Mouse (Mus musculus) G1E-ER4 (cell line): ENCODE data around the gene Meltf. TPM values are rescaled to one million over a fixed set of nuclear protein-coding genes. Genes with fewer than 3 reads are reported as not detected.

Source experiments
- GATA1 ChIP-seq: IDR thresholded peaks from one replicate; pipeline ENCODE4 v1.8.0; 2012; ENCODE audit warnings: low read length, inconsistent platforms
- polyA plus RNA-seq: library from polyadenylated mRNA; stranded (reverse); fragments of >175 nt; gene quantifications from 2 replicates; pipeline ENCODE4 v1.2.3, GENCODE M21; 2012

Gene Meltf
- polyA plus RNA-seq, 1 experiment: not detected

DNA sequence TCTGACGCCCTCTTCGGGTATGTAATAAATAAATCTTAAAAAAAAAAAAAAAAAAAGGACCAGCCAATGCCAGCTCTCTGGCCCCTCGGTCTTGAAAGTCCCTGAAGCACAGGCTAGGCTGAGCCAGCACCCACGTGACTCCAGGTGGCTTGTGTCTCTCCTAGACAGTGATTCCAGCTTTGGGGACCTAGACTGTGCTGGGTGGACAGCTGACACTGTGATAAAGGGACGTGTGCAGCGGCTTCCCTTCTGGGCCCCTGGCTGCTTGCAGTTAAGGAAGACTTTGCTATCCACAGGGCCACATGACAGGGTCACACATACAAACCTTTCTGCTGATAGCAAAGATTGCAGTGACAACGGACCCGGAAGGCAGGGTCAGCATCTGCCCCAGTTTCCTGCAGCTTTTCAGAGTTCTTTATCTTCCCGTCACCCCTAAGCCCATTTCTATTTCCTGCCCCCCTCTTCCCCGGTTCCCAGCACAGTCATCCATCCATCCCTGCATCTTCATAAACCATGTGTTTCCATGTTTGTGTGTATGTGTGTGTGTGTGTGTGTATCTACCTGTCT lies 31.8 kb downstream of the Meltf start:
- no peak for TF ChIP-seq GATA1

DNA sequence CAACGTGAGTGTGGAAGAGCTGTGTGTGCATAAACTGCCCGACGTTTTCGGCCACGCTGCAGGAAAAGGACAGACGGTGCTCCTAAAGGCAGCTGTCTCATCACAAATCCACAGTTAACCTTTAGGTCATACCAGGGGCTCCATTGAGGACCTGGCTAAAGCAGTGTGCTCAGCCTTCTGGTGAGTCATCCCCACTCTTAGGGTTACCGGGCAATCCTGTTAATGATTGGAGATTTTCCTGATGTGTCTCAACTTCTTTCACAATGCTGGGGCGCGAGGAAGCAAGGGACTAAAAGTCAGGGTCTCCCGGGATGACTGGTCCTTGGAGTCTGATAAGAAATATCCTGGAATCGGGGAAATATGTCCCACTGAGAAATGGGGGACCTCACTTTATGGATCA lies 39.2 kb downstream of the Meltf start:
- TF ChIP-seq GATA1: no peak

DNA sequence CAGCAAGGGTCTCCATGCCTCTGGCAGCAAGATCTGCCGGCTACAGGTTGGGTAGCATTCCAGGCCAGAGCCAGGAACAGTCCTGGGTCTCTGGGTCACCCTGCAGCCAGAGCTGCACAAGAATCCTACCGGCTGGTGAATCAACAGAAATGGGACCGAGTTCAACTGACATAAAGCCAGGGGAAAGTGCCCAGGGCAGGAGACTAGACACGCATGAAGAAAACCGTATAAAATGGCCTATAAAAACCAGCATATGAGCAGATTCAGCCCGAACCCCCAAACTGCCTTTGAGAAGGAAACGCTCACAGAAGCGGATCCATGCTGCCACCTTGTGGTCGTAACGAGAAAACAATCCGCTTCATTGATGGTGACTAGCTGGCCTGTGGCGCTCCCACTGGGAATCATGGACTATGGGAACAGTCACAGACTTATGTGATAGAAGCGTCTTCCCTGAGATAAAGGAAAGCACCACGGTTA lies 39.7 kb downstream of the Meltf start:
- TF ChIP-seq GATA1: no peak

DNA sequence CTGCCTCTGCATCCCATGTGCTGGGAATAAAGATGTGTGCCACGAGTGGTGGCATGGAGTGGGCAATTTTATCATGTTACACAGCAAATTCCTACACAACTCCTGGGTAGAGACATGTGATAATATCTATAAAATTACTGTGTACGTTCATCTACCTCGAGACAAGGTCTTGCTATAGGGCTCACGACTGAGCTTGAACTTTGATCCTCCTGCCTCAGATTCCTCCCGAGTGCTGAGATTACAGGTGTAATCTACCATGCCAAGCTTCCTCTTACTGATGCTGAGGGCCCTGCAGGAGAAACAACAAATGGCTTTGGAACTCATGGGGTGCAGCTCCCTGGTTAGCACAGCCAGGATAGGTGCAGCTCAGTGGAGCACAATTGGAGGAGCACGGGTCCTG lies 45.8 kb downstream of the Meltf start:
- no peak for TF ChIP-seq GATA1

DNA sequence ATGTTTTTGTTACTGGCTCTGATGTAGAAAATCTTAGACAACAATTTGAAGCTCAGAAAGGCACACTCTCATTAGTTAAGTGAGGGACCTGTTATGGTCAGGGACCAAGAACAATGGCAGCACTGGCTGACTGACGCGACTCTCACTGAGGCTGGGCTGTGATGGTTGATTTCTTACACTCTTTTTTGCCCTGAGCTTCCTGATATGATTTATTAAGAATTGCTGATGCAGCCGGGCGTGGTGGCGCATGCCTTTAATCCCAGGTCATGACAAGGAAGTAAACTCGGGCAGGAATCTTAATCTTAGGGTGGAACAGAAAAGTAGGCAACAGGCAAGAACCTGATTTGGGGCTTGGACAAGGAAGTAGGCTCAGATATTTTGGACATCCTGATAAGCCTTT lies 47.5 kb downstream of the Meltf start:
- TF ChIP-seq GATA1: no peak

DNA sequence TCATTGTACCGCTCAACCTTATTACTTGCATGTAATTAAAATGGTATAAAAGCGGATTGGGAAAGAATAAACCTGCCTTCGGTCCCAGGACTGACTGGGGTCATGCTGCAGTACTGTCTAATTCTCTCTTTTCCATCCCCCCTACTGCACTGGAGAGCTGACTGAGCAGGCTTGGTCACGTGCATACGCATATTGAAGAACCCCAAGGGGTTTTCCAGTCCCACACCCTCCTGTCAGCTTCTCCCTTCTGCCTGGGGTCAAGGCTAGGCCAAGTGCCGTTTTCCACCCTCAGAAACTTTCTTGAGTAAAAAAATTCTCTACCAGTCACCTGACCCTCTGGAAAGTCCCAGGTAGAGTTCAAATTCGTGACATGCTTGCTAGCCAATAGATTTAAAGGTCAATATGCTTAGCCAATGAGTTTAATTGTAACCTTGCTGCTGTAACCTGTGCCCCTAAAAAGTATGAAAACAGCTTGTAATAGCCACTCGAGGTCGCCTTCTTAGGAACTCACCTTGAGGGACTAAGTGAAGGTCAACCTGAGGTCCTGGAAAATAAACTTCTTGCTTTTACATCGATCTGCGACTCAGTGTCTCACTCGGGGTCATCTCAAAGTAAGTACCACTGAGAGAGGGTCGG lies 48.1 kb downstream of the Meltf start:
- TF ChIP-seq GATA1: no peak

DNA sequence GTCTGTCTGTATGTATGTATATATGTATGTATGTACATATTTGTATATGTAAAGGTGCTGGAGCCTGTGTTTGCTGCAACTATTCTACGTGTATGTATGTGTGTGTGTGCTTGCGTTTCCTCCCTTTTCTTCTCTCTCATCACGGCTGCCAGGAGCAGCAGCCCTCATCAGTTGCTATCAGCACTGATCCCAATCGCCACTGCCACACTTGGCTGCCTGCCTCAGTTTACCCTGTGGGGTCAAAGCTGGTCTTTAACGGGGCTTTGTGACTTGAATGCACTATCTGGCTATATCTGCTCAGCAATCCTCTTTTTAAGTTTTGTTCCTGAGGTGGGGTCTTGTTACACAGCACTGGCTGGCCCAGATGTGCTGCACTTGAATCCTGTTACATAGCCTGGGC lies 48.8 kb downstream of the Meltf start:
- TF ChIP-seq GATA1: no peak

DNA sequence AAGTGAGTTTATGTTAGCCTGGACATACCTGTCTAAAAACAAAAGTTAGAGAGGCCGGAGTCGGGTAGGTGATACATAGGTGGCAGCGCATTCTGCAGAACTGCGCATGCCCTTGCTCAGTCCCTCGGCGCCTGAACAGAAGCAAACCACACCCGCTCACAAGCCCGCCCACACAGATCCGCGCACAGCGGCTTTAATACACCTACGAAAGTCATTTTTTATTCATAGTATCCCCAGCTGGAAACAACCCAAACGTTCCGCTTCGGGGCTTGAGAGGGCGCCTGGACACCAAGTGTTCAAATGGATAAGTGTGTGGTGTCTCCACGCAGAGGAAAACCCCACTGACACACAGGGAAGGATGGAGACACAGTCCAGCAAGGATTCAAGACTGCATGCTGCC lies 52.7 kb downstream of the Meltf start:
- TF ChIP-seq GATA1: no peak

DNA sequence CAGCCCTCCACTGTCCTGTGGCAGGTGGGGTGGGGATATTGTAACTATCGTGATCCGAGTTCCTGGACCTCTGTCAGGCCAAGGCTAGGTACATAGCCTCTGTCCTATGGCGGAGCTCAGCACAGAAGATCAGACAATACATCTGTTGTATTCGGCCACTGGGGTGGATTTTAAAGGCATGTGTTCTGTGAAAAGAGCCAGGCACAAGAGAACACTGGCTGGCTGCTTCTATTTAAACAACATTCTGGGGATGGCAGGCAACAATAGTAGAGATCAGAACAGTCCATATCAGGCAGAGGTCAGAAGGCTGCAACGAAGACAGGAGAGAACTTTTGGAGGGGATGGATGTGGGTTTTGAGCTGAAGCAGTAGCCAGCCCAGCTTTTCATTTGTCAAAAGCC lies 53.6 kb downstream of the Meltf start:
- no peak for TF ChIP-seq GATA1

DNA sequence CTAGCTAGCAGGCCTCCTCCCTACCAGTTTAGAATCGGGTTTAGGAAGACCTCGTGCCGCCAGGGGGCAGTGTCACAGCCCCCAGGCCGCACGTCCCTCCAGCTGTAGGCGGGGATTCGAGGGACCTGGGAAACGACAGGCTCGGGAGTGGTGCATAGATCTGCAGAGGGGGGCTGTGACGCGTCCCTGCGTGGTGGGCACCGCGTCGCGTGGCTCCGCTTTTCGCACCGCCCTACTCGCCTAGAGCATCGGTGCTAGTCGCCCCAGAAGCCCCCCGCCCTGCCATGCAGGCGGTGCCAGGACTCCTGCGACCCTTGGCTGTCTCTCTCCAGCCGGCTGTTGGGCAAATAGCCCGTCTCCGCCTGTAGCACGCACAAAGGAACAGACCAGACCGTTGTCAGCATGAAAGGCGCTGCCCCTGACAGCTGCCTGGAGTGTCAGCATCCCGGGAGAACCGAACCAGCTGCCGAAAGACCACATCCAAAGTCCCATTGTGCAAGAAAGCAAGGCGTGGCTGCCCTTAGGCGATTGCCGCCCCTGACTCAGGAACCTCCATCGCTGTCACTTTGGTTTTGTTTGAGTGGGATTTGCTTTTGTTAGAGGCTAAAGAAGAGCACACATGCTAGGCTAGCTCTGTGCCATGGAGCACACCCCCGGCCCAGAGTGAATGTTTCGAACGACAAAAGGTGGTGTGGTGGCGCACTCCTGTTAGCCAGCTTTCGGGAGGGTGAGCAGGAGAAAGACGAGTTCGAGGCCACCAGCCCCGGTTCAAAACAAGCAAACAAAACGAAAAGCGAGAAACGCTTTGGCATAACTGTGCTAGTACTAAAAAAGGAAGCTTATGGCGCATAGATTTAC lies 54.5 kb downstream of the Meltf start:
- no peak for TF ChIP-seq GATA1

DNA sequence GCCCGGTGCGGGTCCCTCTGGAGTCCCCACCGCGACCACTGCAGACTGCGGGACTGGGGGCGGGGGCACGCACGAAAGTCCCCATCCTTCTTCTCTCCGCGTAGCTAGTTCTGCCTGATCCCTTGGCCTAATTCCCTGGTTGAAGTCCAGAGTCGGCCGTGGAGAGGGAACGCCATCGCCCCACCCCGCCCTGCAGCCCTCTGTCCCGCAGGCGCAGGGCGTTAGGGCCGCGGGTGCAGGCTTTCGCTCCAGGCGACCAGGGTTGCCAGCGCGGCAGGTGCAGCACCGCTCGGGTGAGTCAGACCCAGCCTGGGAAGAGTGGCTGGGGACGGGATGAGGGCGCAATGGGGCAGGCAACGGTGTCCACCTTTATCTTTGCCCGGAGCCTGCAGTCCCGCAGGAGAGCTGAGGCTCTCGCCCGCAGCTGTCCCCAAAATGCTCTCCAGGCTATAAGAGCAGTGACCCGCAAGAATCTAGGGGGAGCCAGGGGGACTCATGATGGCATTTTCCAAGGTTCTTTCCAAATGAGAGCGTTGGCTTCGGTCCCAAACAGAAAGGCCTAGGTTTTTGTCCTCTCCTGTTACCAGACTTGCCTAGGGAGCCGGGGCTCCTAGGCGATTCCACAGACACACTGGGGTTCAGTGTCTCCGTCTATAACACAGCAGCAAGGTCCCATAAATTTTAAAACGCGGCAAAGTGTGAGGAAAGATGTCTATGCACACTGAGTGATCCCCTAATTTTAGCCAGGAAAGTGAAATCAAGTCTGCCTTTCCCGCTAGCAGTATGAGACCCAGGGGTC lies 55.3 kb downstream of the Meltf start, which contains the start of gene Pigz:
TSS of gene Pigz (plus strand) at position 101 of the 799 bp plus-strand sequence.
- TF ChIP-seq GATA1: no peak

DNA sequence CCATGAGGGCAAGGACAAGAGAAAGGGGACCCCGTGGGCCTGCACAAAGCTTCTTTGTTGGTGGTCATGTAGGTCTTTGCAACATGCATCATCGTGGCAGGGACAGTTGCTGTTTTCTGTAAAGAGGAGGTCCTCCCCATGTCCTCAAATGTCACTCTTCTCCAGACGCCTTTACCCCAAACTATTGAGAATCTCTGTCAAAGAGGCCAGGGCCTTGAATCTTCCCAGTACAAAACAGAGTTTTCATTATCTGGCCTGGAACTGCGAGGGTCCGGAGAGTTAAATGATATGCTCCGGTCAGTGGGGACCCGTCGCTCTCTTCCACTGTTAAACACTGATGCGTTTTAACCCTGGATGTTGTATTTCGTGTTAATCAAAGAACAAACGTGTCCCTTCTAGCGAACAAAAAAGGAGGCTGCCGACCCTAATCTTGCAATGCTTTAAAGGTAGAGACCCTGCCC lies 56.0 kb downstream of the Meltf start:
- no peak for TF ChIP-seq GATA1

DNA sequence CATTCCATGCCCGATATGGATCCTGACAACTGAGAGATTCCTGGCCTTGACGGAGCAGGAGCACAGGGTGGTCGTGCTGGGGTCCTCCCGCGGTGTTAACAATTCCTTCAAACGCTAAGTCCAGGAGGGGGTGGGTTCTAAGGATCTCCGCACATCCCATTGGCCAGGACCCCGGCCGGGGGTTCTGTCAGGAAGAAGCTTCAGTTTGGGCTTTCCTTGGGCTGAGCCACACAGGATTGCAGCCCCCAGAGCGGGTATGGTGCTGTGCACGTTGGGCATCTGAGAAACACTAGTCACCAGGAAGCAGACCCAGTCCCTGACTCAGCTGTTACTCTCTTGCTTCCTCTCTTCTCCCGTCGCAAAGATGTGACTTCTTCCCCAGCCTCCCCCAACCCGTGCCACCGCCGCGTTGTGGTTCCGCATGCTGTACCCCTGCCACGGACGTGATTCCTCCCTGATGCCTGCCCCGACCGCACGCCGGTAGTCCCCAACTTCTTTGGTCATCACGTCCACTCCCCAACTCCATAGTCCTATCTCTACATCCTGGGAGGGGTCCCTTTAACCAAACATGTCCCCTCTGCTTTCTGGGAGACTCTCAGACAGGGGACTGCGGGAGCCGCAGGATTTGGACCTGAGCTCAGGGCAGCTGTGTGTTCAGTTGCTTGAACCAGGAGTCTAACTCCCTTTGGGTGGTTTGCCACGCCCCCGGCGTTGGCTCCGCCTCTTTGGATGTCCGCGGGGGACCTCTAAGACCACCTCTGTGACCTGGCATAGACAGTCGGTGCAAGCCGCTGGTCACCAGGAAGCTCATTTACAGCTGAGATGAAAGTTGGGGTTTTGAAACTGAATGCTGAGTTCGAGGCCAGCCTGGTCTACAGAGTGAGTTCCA lies 56.7 kb downstream of the Meltf start:
- no peak for TF ChIP-seq GATA1

DNA sequence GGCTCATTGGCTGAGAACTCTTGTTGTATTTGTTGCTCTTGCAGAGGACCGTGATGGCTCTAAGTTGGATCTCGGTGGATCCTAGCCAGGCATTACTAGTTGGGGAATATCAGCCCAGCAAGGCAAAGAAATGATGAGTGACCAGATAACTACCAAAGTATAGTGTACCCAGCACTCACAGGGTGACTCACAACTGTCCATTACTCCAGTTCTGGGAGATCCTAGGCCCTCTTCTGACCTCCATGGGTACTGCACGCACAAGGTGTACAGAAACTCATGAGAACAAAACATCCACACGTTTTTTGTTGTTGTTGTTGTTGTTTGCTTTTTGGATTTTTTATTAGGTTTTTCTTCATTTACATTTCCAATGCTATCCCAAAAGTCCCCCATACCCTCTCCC lies 58.0 kb downstream of the Meltf start:
- TF ChIP-seq GATA1: no peak

DNA sequence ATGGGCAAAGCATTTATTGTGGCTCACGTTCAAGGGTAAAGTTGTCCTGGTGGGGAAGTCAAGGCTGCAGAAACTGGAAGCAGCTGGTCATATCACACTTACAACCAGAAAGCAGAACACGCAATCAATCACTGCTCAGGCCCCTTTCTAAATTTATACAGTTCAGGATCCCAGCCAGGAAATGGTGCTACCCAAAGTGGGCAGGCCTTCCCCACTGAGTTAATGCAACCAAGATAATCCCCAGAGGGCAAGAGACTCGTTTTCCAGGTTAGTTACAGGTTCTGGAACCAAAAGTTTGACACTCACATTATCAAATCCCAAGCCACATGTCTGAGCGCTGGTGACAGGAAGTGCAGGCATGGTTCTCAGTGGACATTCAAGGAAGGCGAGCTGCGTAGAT lies 60.2 kb downstream of the Meltf start:
- TF ChIP-seq GATA1: no peak

DNA sequence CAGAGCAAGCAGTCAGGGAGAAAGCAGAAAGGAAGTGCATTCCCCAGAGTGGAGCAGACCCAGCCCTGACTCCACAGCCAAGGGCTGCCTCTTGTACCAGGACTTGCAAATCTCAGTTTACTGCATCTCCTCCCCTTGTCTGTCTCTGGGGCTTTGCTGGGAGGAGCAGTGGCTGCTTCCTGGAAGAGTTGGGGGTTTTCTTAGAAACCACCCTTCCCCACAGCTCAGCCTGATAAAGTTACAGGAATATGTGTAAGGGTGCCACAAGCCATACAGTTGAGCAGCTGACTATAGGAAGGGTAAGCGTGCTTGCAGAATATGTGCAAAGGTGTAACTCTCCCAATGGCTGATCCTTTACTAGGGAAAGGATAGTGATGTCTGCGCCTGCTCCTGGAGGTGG lies 62.0 kb downstream of the Meltf start:
- TF ChIP-seq GATA1: no peak
